Mouse (Mus musculus) hindbrain, embryonic 11.5 days (tissue): ENCODE measurements around the gene Olfr552. TPM values are rescaled to one million over a fixed set of nuclear protein-coding genes. Genes with fewer than 3 reads are reported as not detected.
A peak's percentile ranks its signal among the peaks of the same experiment; 100 is the strongest.

ENCODE experiments used
- ATAC-seq: fragments of 200-750 bp; cut with Nextera tagmentation; 2 replicates; pipeline ENCODE4 v1.8.0; 2017; ENCODE audit warnings: mild to moderate bottlenecking, moderate TSS enrichment, moderate library complexity; ENCODE audit not compliant: low FRiP score
- DNase-seq: peaks from one replicate; pipeline ENCODE4 v3.0.0-alpha.2; 2015; ENCODE audit warnings: low spot score
- H3K27ac ChIP-seq: fragments of 300-500 bp; sonication (generic); 2 replicates; pipeline ENCODE4 v1.5.1; 2014; ENCODE audit warnings: mild to moderate bottlenecking, low read depth, low read length
- H3K27me3 ChIP-seq: fragments of 300-500 bp; sonication (generic); 2 replicates; pipeline ENCODE4 v1.6.1; 2014; ENCODE audit warnings: mild to moderate bottlenecking, low read length, moderate library complexity, mixed read lengths; ENCODE audit not compliant: control insufficient read depth, insufficient read depth
- H3K36me3 ChIP-seq: fragments of 300-500 bp; sonication (generic); 2 replicates; pipeline ENCODE4 v1.6.1; 2014; ENCODE audit warnings: mild to moderate bottlenecking, low read length, moderate library complexity, mixed read lengths; ENCODE audit not compliant: control insufficient read depth, insufficient read depth
- H3K4me1 ChIP-seq: fragments of 300-500 bp; sonication (generic); replicated peaks from 2 replicates; pipeline ENCODE4 v1.6.1; 2014; ENCODE audit warnings: low read length, mixed read lengths; ENCODE audit not compliant: control insufficient read depth, insufficient read depth
- H3K4me2 ChIP-seq: fragments of 300-500 bp; sonication (generic); replicated peaks from 2 replicates; pipeline ENCODE4 v1.6.1; 2014; ENCODE audit warnings: mild to moderate bottlenecking, low read depth, low read length
- H3K4me3 ChIP-seq: fragments of 300-500 bp; sonication (generic); 2 replicates; pipeline ENCODE4 v1.5.1; 2014; ENCODE audit warnings: low read depth, low read length
- H3K9ac ChIP-seq: fragments of 300-500 bp; sonication (generic); 2 replicates; pipeline ENCODE4 v1.6.1; 2014; ENCODE audit warnings: low read depth, low read length
- H3K9me3 ChIP-seq: fragments of 300-500 bp; sonication (generic); 2 replicates; pipeline ENCODE4 v1.6.1; 2016; ENCODE audit warnings: low read length; ENCODE audit not compliant: control insufficient read depth
- WGBS: fragments of 180-500 bp; shearing (Covaris S2); extraction: QIAGEN DNeasy Blood & Tissue Kit; methylation state at CpG from one replicate; pipeline ENCODE4 v1.1.7; 2014; 5-methylcytosine and 5-hydroxymethylcytosine counted together
- polyA plus RNA-seq: library from polyadenylated mRNA; unstranded; fragments of >200 nt; fragmentation: Nextera tagmentation; extraction: Ambion mirVana; gene quantifications from 2 replicates; pipeline ENCODE4 v1.2.1, GENCODE M21; 2014

Olfr552 gene
- polyA plus RNA-seq = not detected in 2 replicates

DNA sequence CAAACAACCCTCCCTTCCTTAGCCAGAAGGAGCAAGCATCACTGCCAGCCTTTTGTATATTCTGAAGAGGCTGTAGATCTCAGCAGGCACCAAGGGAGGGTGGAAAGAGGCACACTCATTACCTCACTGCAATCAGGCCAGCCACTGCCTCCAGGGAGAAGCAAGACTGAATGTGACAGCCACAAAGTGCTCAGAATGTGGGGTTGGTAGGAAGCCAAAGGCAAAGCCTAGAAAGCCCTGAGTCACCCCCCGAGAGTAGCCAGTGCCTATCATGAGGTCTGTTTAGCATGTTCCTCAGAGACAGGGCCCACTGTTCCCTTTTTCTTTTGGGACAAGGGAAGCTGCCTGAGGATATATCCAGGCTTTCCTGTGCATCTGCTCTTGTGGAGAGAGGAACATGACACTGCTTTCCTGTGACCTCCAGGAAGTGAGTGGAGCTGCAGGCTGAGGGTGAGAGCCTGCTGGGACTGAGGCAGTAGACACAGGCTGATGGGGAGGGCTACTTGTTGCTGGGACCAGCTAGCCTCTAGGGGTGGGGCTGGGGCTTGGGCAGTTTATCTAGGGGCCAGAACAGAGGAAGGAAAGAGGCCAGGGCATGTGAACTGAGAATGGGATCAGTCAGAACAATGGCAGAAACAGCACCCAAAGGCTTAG lies at the start of gene Olfr552:
Gene Olfr552 (plus strand): TSS at position 393 of the 654 bp plus-strand sequence.
- H3K9ac ChIP-seq = no peak within 1 kb of the TSS
- no peaks in the 10 kb centered on the region for H3K4me1 ChIP-seq
- no peaks in the 10 kb centered on the region for H3K36me3 ChIP-seq
- no peaks in the 10 kb centered on the region for H3K27me3 ChIP-seq
- no peak within 1 kb of the TSS for H3K4me2 ChIP-seq
- H3K9me3 ChIP-seq = no peaks in the 10 kb centered on the region
- H3K27ac ChIP-seq = no peak within 1 kb of the TSS
- H3K4me3 ChIP-seq = no peak within 1 kb of the TSS
- WGBS = 88% methylated on average over 1 of the region's 1 CpGs
- DNase-seq = no peak
- ATAC-seq = no peak

DNA sequence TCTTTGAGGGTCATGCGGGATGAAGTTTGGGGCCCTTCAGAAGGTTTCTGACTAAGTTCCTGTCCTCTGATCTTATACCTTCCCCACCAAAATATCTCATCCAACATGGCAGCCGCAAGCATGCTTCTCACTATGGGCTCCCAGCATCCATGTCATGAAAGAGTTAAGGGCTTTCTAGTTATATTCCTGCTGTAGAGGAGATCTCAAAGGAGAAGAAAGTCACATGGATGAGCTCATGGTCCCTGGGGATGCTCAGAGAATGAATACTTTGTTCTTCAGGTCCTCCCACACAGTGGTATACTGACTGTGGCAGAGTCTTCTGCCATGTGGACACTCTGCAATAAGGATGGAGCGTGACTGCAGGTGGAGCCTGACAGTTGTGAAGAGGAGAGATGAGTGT lies 48.0 kb upstream of the Olfr552 start, which contains the start of gene Olfr549:
Gene Olfr549 (plus strand): TSS at position 301 of the 400 bp plus-strand sequence.
- H3K27me3 ChIP-seq = no peaks in the 10 kb centered on the region
- ATAC-seq = no peak
- H3K4me1 ChIP-seq = no peaks in the 10 kb centered on the region
- no peak within 1 kb of the TSS for H3K9ac ChIP-seq
- no peak within 1 kb of the TSS for H3K4me2 ChIP-seq
- no peaks in the 10 kb centered on the region for H3K36me3 ChIP-seq
- no peak within 1 kb of the TSS for H3K4me3 ChIP-seq
- no peak for DNase-seq
- 89% methylated on average over 3 of the region's 3 CpGs for WGBS
- H3K27ac ChIP-seq = no peak within 1 kb of the TSS
- H3K9me3 ChIP-seq = no peaks in the 10 kb centered on the region

- Histone ChIP-seq H3K9ac (no peak overlapping the region), H3K4me1 (no peaks in the 10 kb centered on the region), H3K36me3 (no peaks in the 10 kb centered on the region), H3K4me2 (no peak overlapping the region), H3K9me3 (no peaks in the 10 kb centered on the region), H3K27ac (no peak overlapping the region), H3K4me3 (no peak overlapping the region), H3K27me3 (no peaks in the 10 kb centered on the region)
- 77% methylated on average over 3 of the region's 3 CpGs for WGBS
- DNase-seq (no peak), ATAC-seq (no peak)
These were observed 44.3 kb upstream of the Olfr552 start for GRCm38 (mm10) chr7:102553279-102553678.

GRCm38 (mm10) chr7:102564999-102565997 lies 32.3 kb upstream of the Olfr552 start, which contains the start of gene Trim21:
TSS of gene Trim21 (minus strand) at chr7:102565486.
- Histone ChIP-seq H3K4me1 (no peaks in the 10 kb centered on the region), H3K36me3 (no peaks in the 10 kb centered on the region), H3K9ac (peak within 1 kb of the TSS; percentile 27; the same call in 1 of the 2 replicates), H3K27ac (no peak within 1 kb of the TSS), H3K4me3 (peak within 1 kb of the TSS; percentile 25), H3K27me3 (no peaks in the 10 kb centered on the region), H3K4me2 (peak within 1 kb of the TSS; percentile 35), H3K9me3 (no peaks in the 10 kb centered on the region)
- ATAC-seq = peak; percentile 74; the same call in 1 of the 2 replicates
- 28% methylated on average over 10 of the region's 10 CpGs for WGBS
- peak; percentile 56 for DNase-seq

DNA sequence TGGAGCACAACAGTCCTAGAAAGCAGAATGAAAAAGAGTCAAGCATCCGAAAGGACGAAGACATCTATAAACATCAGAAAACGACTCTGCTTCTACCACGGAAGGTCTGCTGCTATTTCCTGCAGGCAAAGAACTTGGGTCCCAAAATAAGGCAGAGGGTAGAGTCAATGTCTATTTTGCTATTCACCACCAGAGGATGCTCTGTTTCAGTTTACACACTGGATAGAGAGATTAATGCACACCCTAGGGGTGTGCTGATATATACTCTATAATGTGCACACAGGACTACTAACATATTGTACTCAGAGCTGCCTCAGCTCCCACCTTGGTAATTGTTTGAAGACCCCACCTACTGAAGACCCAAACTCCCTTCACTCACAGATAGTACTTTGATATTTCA lies 31.4 kb upstream of the Olfr552 start:
- H3K27ac ChIP-seq = no peak overlapping the region
- WGBS = 92% methylated on average over 4 of the region's 4 CpGs
- no peak overlapping the region for H3K4me3 ChIP-seq
- H3K9me3 ChIP-seq = no peaks in the 10 kb centered on the region
- H3K9ac ChIP-seq = no peak overlapping the region
- H3K27me3 ChIP-seq = no peaks in the 10 kb centered on the region
- no peaks in the 10 kb centered on the region for H3K36me3 ChIP-seq
- H3K4me2 ChIP-seq = no peak overlapping the region
- ATAC-seq (no peak), DNase-seq (no peak)
- H3K4me1 ChIP-seq = no peaks in the 10 kb centered on the region

- ATAC-seq = no peak
- WGBS = 95% methylated on average over 8 of the region's 8 CpGs
- Histone ChIP-seq H3K36me3 (no peaks in the 10 kb centered on the region), H3K9me3 (no peaks in the 10 kb centered on the region), H3K4me3 (no peak within 1 kb of the TSS), H3K27ac (no peak within 1 kb of the TSS), H3K4me1 (no peaks in the 10 kb centered on the region), H3K9ac (no peak within 1 kb of the TSS), H3K27me3 (no peaks in the 10 kb centered on the region), H3K4me2 (no peak within 1 kb of the TSS)
- no peak for DNase-seq
These were observed 26.4 kb upstream of the Olfr552 start, which contains the start of gene Olfr550 for GRCm38 (mm10) chr7:102571142-102571541. TSS of gene Olfr550 (plus strand) at chr7:102571442.

DNA sequence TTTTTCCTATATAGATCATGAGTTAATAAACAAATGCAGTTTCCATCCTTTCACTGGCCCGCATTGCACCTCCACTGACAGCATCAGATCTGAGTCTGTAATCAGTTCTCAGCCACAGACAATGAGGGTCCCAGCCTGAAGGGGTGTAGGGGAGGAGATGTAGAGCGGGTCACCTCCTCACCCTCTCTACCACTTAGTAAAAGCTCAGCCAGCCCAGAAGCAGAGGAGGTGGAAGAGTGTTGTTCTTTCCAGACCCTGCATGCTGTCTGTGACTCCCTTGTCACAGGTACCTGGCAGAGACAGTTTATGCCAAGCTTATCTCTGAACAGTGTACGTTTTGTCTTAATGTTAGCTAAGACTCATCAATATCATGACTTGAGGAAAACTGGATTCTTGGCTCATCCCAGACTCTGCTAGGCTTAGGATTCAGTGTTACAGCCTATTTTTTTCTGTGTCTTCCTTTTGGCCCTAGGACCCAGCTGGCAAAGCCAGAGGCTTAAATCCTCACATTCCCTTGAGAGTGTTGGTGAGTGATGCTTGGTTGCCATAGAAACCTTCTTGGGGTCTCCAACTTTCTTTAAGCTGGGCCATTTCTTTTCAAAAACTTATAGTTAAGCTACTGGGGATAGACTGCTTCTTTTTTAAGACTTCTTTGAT lies 24.3 kb upstream of the Olfr552 start:
- H3K36me3 ChIP-seq = no peaks in the 10 kb centered on the region
- DNase-seq (peak; percentile 18), ATAC-seq (peak; percentile 22; the same call in 1 of the 2 replicates)
- no peaks in the 10 kb centered on the region for H3K4me1 ChIP-seq
- H3K4me3 ChIP-seq = no peak overlapping the region
- 77% methylated on average over 3 of the region's 3 CpGs for WGBS
- H3K9ac ChIP-seq = no peak overlapping the region
- H3K27ac ChIP-seq = no peak overlapping the region
- H3K27me3 ChIP-seq = no peaks in the 10 kb centered on the region
- H3K4me2 ChIP-seq = no peak overlapping the region
- no peaks in the 10 kb centered on the region for H3K9me3 ChIP-seq

DNA sequence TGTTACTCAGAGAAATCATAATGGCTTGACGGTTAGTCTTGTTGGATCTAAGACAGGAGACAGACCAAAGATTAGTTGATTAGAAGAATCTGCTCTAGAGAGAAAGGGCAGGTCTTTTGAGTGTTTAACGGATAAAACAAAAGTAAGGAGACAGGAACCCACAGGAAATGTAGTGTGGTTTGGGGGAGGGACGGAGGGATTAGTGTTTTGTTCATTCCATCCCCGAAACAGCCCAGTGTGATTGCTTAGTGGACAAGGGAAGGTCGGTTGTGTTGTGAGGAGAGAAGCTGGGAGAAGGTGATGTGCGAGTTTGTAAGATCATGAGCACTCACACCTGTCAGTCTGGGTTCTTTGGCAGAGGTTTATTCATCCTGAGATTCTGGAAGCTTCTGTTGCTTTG lies 21.6 kb upstream of the Olfr552 start:
- WGBS = 77% methylated on average over 6 of the region's 6 CpGs
- Histone ChIP-seq H3K9me3 (no peaks in the 10 kb centered on the region), H3K4me2 (no peak overlapping the region), H3K27me3 (no peaks in the 10 kb centered on the region), H3K27ac (no peak overlapping the region), H3K9ac (no peak overlapping the region), H3K4me3 (no peak overlapping the region), H3K36me3 (no peaks in the 10 kb centered on the region), H3K4me1 (no peaks in the 10 kb centered on the region)
- no peak for DNase-seq
- no peak for ATAC-seq
